Mouse (Mus musculus): ENCODE data around the gene Tpgs1. TPM values are rescaled to one million over a fixed set of nuclear protein-coding genes. Genes with fewer than 3 reads are reported as not detected.

Gene Tpgs1
- polyA plus RNA-seq, 1 experiment from 2014 or later: 107 TPM

DNA sequence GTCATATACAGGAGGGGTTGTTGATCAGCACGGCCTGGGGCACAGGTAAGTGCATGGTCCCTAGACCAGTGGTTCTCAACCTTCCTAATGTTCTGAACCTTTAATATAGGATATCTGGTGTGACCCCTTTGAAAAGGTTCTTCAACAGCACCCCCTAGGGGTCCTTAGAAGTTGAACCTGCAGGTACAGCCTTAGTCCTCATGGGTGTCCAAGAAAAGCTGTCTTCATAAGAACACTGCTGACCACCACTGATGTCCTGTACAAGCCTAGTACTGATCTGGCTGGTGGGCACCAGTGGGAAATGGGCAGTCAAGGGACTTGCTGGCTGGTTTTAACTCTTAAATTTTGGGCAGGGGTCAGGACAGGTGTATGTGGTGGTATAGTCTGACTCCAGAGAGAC lies 42.9 kb downstream of the Tpgs1 start:
- no peaks in the 10 kb centered on the region for H3K9me3 ChIP-seq (replicated peaks; ENCODE audit: control insufficient read depth, low read length, poor library complexity, severe bottlenecking)
- H3K4me3 ChIP-seq (ENCODE audit: low read depth, low read length): no peak overlapping the region
- peaks cover 16% of the 10 kb centered on the region; the same call in 1 of the 2 replicates for H3K36me3 ChIP-seq (ENCODE audit: control insufficient read depth, insufficient read depth, low read length)
- no peak for ATAC-seq
- WGBS: 86% methylated on average over 1 of the region's 1 CpGs
- no peak overlapping the region for H3K27ac ChIP-seq (ENCODE audit: low read length)
- H3K9ac ChIP-seq (ENCODE audit: low read depth, low read length): no peak overlapping the region
- peaks cover 8% of the 10 kb centered on the region; the same call in 1 of the 2 replicates for H3K27me3 ChIP-seq (ENCODE audit: control insufficient read depth, insufficient read depth, low read depth, low read length)
- no peak overlapping the region for H3K4me2 ChIP-seq (ENCODE audit: low read length)
- H3K4me1 ChIP-seq (ENCODE audit: control insufficient read depth, insufficient read depth, low read length): peaks cover 13% of the 10 kb centered on the region

- WGBS: 20% methylated on average over 4 of the region's 6 CpGs
- peaks cover 12% of the 10 kb centered on the region for H3K27me3 ChIP-seq (ENCODE audit: control insufficient read depth, insufficient read depth, low read depth, low read length)
- H3K4me3 ChIP-seq (ENCODE audit: low read depth, low read length): no peak overlapping the region
- H3K4me2 ChIP-seq (ENCODE audit: low read length): no peak overlapping the region
- no peak overlapping the region for H3K9ac ChIP-seq (ENCODE audit: low read depth, low read length)
- no peak overlapping the region for H3K27ac ChIP-seq (ENCODE audit: low read length)
- peaks cover 16% of the 10 kb centered on the region; the same call in 1 of the 2 replicates for H3K36me3 ChIP-seq (ENCODE audit: control insufficient read depth, insufficient read depth, low read length)
- no peak for ATAC-seq
- no peaks in the 10 kb centered on the region for H3K9me3 ChIP-seq (replicated peaks; ENCODE audit: control insufficient read depth, low read length, poor library complexity, severe bottlenecking)
- peaks cover 11% of the 10 kb centered on the region for H3K4me1 ChIP-seq (ENCODE audit: control insufficient read depth, insufficient read depth, low read length)
Measured at GRCm38 (mm10) chr10:79712499-79713126, 43.4 kb downstream of the Tpgs1 start.

- no peak overlapping the region for H3K4me3 ChIP-seq (ENCODE audit: low read depth, low read length)
- ATAC-seq: no peak
- H3K27me3 ChIP-seq (ENCODE audit: control insufficient read depth, insufficient read depth, low read depth, low read length): peaks cover 17% of the 10 kb centered on the region
- H3K4me2 ChIP-seq (ENCODE audit: low read length): no peak overlapping the region
- peaks cover 16% of the 10 kb centered on the region; the same call in 1 of the 2 replicates for H3K36me3 ChIP-seq (ENCODE audit: control insufficient read depth, insufficient read depth, low read length)
- H3K27ac ChIP-seq (ENCODE audit: low read length): no peak overlapping the region
- no peak overlapping the region for H3K9ac ChIP-seq (ENCODE audit: low read depth, low read length)
- no peaks in the 10 kb centered on the region for H3K9me3 ChIP-seq (replicated peaks; ENCODE audit: control insufficient read depth, low read length, poor library complexity, severe bottlenecking)
- peaks cover 13% of the 10 kb centered on the region for H3K4me1 ChIP-seq (ENCODE audit: control insufficient read depth, insufficient read depth, low read length)
- WGBS: 29% methylated on average over 1 of the region's 1 CpGs
Measured at GRCm38 (mm10) chr10:79713163-79713562, 44.0 kb downstream of the Tpgs1 start.

DNA sequence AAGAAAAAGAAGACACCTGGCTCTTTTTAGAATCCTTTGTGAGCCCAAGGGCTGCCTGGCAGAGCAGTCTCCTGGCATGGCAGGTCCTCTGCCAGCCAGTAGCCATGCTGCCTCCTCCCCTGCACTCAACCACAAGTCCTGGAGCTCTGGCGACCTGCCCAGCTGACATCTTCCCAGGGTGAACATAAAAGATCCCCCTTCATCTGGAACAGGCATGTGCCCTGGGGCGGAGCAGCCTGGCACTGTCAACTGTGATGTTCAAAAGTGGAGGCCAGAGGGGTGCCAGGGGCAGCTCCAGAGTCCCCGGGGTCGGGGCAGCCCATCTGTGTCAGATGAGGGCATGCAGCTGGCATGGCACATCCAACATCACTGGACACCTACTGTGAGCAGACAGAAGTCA lies 45.8 kb downstream of the Tpgs1 start:
- Histone ChIP-seq H3K36me3 (ENCODE audit: control insufficient read depth, insufficient read depth, low read length) (peaks cover 7% of the 10 kb centered on the region; the same call in 1 of the 2 replicates), H3K4me3 (ENCODE audit: low read depth, low read length) (no peak overlapping the region), H3K4me2 (ENCODE audit: low read length) (no peak overlapping the region), H3K9ac (ENCODE audit: low read depth, low read length) (no peak overlapping the region), H3K9me3 (replicated peaks; ENCODE audit: control insufficient read depth, low read length, poor library complexity, severe bottlenecking) (no peaks in the 10 kb centered on the region), H3K4me1 (ENCODE audit: control insufficient read depth, insufficient read depth, low read length) (peaks cover 16% of the 10 kb centered on the region), H3K27ac (ENCODE audit: low read length) (no peak overlapping the region), H3K27me3 (ENCODE audit: control insufficient read depth, insufficient read depth, low read depth, low read length) (peaks cover 27% of the 10 kb centered on the region)
- no peak for ATAC-seq
- 72% methylated on average over 4 of the region's 4 CpGs for WGBS

GRCm38 (mm10) chr10:79716254-79716987 lies 47.3 kb downstream of the Tpgs1 start, which contains the start of gene Hcn2:
Gene Hcn2, plus strand, starts transcription at chr10:79716634.
- under 1% methylated on average over 48 of the region's 91 CpGs for WGBS
- peak within 1 kb of the TSS; percentile 87 for H3K9ac ChIP-seq (ENCODE audit: low read depth, low read length)
- H3K36me3 ChIP-seq (ENCODE audit: control insufficient read depth, insufficient read depth, low read length): no peaks in the 10 kb centered on the region; the same call in 1 of the 2 replicates
- peak; percentile 54 for ATAC-seq
- peaks cover 27% of the 10 kb centered on the region for H3K27me3 ChIP-seq (ENCODE audit: control insufficient read depth, insufficient read depth, low read depth, low read length)
- H3K27ac ChIP-seq (ENCODE audit: low read length): peak within 1 kb of the TSS; percentile 64; the same call in 1 of the 2 replicates
- peaks cover 16% of the 10 kb centered on the region for H3K4me1 ChIP-seq (ENCODE audit: control insufficient read depth, insufficient read depth, low read length)
- H3K9me3 ChIP-seq (replicated peaks; ENCODE audit: control insufficient read depth, low read length, poor library complexity, severe bottlenecking): no peaks in the 10 kb centered on the region
- peak within 1 kb of the TSS; percentile 90 for H3K4me2 ChIP-seq (ENCODE audit: low read length)
- H3K4me3 ChIP-seq (ENCODE audit: low read depth, low read length): peak within 1 kb of the TSS; percentile 86

DNA sequence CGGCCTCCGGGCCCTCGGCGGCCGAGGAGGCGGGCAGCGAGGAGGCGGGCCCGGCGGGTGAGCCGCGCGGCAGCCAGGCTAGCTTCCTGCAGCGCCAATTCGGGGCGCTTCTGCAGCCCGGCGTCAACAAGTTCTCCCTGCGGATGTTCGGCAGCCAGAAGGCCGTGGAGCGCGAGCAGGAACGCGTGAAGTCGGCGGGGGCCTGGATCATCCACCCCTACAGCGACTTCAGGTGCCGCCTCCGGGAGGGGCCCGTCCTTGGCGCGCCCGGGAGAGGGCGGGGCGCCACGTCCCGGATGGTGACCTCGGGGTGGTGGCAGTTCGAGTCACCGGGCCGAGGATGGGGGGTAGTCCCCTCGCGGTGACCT lies 47.8 kb downstream of the Tpgs1 start:
- under 1% methylated on average over 44 of the region's 44 CpGs for WGBS

GRCm38 (mm10) chr10:79717640-79718357 lies 48.6 kb downstream of the Tpgs1 start:
- Histone ChIP-seq H3K27me3 (ENCODE audit: control insufficient read depth, insufficient read depth, low read depth, low read length) (peaks cover 27% of the 10 kb centered on the region), H3K9me3 (replicated peaks; ENCODE audit: control insufficient read depth, low read length, poor library complexity, severe bottlenecking) (no peaks in the 10 kb centered on the region), H3K9ac (ENCODE audit: low read depth, low read length) (peak overlapping the region; percentile 87), H3K4me1 (ENCODE audit: control insufficient read depth, insufficient read depth, low read length) (peaks cover 16% of the 10 kb centered on the region), H3K36me3 (ENCODE audit: control insufficient read depth, insufficient read depth, low read length) (no peaks in the 10 kb centered on the region), H3K4me2 (ENCODE audit: low read length) (peak overlapping the region; percentile 90), H3K27ac (ENCODE audit: low read length) (no peak overlapping the region), H3K4me3 (ENCODE audit: low read depth, low read length) (peak overlapping the region; percentile 86)
- 0 out of 2 replicates have a peak, but pooled peaks have one; percentile 18 for ATAC-seq
- 5% methylated on average over 42 of the region's 43 CpGs for WGBS

More for the DNA sequence above, 47.8 kb downstream of the Tpgs1 start:
- H3K36me3 ChIP-seq (ENCODE audit: control insufficient read depth, insufficient read depth, low read length): no peaks in the 10 kb centered on the region
- H3K27me3 ChIP-seq (ENCODE audit: control insufficient read depth, insufficient read depth, low read depth, low read length): peaks cover 27% of the 10 kb centered on the region
- peak overlapping the region; percentile 64; the same call in 1 of the 2 replicates for H3K27ac ChIP-seq (ENCODE audit: low read length)
- peak overlapping the region; percentile 90 for H3K4me2 ChIP-seq (ENCODE audit: low read length)
- peak overlapping the region; percentile 87 for H3K9ac ChIP-seq (ENCODE audit: low read depth, low read length)
- ATAC-seq: peak; percentile 14; the same call in 1 of the 2 replicates
- no peaks in the 10 kb centered on the region for H3K9me3 ChIP-seq (replicated peaks; ENCODE audit: control insufficient read depth, low read length, poor library complexity, severe bottlenecking)
- peak overlapping the region; percentile 86 for H3K4me3 ChIP-seq (ENCODE audit: low read depth, low read length)
- peaks cover 16% of the 10 kb centered on the region for H3K4me1 ChIP-seq (ENCODE audit: control insufficient read depth, insufficient read depth, low read length)

DNA sequence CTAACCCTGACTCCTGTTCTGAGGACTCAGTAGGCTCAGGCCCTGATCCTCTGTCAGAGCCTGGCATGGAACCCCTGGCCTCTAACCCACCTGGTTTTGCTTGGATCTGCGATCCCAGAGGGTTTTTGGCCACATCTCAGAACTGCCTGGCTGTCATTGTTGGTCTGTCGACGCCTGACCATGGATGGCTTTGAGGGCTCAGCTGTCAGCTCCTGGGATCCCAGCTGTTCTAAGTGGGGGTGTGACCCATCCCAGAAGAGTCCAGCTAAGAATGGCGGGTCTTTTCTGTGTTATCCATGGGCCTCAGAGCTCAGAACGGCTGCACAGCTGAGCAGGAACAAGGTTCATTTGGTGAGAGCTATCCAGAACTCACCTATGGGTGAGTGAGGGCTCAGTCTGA lies 51.9 kb downstream of the Tpgs1 start:
- Histone ChIP-seq H3K4me1 (ENCODE audit: control insufficient read depth, insufficient read depth, low read length) (peaks cover 14% of the 10 kb centered on the region), H3K4me3 (ENCODE audit: low read depth, low read length) (no peak overlapping the region), H3K27ac (ENCODE audit: low read length) (no peak overlapping the region), H3K9me3 (replicated peaks; ENCODE audit: control insufficient read depth, low read length, poor library complexity, severe bottlenecking) (no peaks in the 10 kb centered on the region), H3K27me3 (ENCODE audit: control insufficient read depth, insufficient read depth, low read depth, low read length) (peaks cover 19% of the 10 kb centered on the region), H3K36me3 (ENCODE audit: control insufficient read depth, insufficient read depth, low read length) (no peaks in the 10 kb centered on the region; the same call in 1 of the 2 replicates), H3K9ac (ENCODE audit: low read depth, low read length) (no peak overlapping the region), H3K4me2 (ENCODE audit: low read length) (no peak overlapping the region)
- whole genome bisulfite sequencing: 68% methylated on average over 5 of the region's 5 CpGs
- ATAC-seq: no peak
